Mouse (Mus musculus): ENCODE measurements around the gene Rplp0. TPM values are rescaled to one million over a fixed set of nuclear protein-coding genes. Genes with fewer than 3 reads are reported as not detected.
"Not testable (repeated sequence)": the region's sequence is repeated elsewhere in the genome, so short reads cannot be mapped to it uniquely, and the experiment has no call there.

The Rplp0 gene
- total RNA-seq, 1 experiment from 2014 or later, result 1,306 TPM

GRCm38 (mm10) chr5:115572679-115573535, 13.6 kb downstream of the Rplp0 start:
- no peak for ATAC-seq (replicated peaks; ENCODE audit: insufficient number of reproducible peaks, low FRiP score, low TSS enrichment, poor library complexity, severe bottlenecking)

DNA sequence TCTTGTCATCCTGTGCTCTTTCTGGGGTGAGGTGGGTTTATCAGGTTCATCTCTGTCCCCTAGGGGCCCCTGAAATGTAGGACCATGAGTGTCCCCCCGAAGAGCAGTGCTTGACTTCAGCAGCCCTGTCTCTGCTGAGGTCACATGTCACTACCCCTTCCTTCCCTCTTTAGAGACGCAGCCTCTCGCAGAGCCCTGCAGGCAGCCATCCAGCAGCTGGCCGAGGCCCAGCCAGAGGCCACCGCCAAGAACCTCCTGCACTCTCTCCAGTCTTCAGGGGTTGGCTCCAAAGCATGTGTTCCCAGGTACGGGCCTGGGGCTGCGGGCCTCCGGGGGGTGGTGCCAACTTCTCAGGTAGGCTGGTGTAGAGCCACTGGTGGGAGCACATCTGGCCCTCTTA, 15.7 kb downstream of the Rplp0 start:
- ATAC-seq (replicated peaks; ENCODE audit: insufficient number of reproducible peaks, low FRiP score, low TSS enrichment, poor library complexity, severe bottlenecking), result no peak

GRCm38 (mm10) chr5:115577686-115578085, 18.4 kb downstream of the Rplp0 start:
- ATAC-seq (replicated peaks; ENCODE audit: insufficient number of reproducible peaks, low FRiP score, low TSS enrichment, poor library complexity, severe bottlenecking), result not testable (repeated sequence)

DNA sequence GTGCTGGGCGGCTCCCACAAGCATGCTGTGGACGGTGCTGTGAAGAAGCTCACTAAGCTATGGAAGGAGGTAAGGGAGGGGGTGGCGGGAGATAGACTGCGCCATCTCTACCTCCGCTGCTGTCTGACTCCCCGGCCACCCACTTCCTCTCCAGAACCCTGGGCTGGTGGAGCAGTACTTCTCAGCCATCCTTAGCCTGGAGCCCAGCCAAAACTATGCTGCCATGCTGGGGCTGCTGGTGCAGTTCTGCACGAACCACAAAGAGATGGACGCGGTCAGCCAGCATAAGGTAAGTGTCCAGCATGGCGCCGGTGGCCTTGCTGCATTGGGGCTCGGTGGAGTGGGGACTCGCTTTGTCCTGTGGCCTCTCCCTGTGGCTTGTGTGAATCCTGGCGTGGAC, 19.7 kb downstream of the Rplp0 start:
- ATAC-seq (replicated peaks; ENCODE audit: insufficient number of reproducible peaks, low FRiP score, low TSS enrichment, poor library complexity, severe bottlenecking), result no peak

DNA sequence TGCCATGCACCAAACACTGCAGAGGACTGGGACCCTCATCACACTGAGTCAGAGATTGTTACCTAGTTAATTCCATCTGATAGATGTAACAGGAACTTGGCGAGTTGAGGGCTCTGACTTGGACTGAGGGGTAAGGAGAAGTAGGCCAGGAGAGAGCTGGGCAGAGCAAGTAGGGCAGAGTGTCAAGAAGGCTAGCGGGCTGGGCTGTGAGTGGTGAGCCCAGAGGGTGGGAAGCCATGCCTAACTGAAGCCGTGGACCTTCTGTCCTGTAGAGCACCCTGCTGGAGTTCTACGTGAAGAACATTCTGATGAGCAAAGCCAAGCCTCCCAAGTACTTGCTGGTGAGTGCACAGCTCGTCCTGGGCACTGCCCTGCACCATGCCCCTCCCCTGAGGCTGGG, 20.1 kb downstream of the Rplp0 start:
- ATAC-seq (replicated peaks; ENCODE audit: insufficient number of reproducible peaks, low FRiP score, low TSS enrichment, poor library complexity, severe bottlenecking), result no peak

DNA sequence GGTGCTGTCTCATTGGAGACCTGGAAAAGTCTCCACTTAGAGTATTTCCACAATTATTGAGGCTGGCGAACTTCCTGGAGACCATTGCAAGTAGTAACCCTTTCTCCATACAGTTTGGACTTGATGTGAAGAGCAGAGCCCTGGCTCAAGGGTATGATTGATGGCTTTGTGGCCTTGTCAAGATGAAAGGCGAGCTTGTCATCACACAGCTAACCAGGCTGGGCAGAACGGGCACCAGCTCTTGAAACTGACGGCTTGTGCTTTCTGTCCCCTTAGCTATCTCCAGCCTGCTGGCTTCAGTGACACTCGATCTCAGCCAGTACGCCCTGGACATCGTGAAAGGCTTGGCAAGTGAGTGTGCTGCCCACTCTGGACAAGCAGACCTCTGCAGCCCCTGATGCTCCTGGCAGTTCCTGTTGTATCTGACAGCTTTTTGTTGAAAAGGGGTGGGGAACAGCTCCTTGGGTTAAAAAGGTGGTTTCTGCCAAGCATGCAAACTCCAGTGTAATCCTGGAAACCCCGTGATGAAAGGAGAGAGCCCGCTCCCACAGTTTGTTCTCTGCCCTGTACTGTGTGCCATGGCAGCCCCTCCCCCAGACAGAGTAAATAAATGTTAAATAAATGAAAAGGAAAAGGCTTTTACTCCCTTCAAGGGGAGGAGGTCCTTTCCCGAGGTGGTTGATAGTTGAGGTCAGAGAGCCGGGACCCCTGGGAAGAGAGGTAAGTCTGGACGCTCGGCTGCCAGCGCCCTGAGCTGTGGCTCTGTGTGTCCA, 21.1 kb downstream of the Rplp0 start:
- no peak for ATAC-seq (replicated peaks; ENCODE audit: insufficient number of reproducible peaks, low FRiP score, low TSS enrichment, poor library complexity, severe bottlenecking)

DNA sequence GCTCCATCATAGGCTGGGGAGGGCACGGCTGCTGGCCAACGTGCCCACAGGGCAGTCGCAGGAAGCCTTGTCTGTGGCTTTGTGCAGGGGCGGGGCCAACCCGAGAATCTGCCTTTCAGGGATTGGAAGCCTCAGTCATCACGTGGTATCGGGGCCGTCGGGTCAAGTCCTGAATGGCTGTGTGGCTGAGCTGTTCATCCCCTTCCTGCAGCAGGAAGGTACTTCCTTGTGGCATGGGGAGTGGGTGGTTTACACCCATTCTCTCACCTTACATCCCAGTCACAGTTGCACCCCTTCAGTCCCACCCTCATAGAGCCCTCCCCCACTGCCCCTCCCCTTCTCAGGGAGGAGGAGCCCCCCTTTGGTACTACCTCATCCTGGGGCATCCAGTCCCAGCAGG, 22.4 kb downstream of the Rplp0 start:
- ATAC-seq (replicated peaks; ENCODE audit: insufficient number of reproducible peaks, low FRiP score, low TSS enrichment, poor library complexity, severe bottlenecking), result no peak

DNA sequence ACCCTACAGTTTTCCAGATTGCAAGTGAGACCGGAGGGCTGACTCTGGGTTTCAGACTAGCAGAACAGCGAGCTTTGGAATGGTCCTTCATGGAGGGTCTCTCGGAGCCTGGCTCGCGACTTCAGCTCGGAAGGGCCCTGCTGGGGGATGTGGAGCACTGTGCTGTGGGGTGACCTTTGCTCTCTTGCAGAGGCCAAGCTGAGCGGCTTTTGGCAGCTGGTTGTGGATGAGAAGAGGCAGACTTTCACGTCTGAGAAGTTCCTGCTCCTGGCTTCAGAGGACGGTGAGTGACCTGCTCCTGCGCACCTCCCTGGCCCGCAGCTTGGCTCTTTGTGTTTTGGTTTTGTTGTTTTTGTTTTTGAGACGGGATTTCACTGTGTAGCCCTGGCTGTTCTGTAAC, 26.3 kb downstream of the Rplp0 start:
- ATAC-seq (replicated peaks; ENCODE audit: insufficient number of reproducible peaks, low FRiP score, low TSS enrichment, poor library complexity, severe bottlenecking), result no peak

DNA sequence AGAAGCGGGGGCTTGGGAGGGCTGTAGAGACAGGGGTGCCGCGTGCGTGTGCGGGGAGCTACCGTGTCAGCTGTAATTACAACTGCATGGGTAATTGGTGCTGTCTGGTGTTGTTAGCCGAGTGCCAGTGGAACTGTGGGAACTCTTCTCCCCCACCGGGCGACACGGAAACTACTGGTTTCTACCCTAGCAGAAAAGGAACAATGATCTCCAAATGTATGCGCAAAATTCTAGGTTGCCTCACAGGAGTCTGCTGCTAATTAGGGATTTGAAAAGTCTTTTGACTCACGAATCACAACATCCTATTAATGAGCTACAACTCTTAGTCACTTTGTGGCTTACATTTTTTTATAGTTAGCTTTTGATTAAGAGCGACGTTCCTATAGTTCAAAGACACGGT, 26.9 kb downstream of the Rplp0 start:
- no peak for ATAC-seq (replicated peaks; ENCODE audit: insufficient number of reproducible peaks, low FRiP score, low TSS enrichment, poor library complexity, severe bottlenecking)

- ATAC-seq (replicated peaks; ENCODE audit: insufficient number of reproducible peaks, low FRiP score, low TSS enrichment, poor library complexity, severe bottlenecking), result no peak
Measured at GRCm38 (mm10) chr5:115586780-115587179, 27.5 kb downstream of the Rplp0 start.

GRCm38 (mm10) chr5:115591028-115591427, 31.8 kb downstream of the Rplp0 start:
- ATAC-seq (replicated peaks; ENCODE audit: insufficient number of reproducible peaks, low FRiP score, low TSS enrichment, poor library complexity, severe bottlenecking), result no peak

DNA sequence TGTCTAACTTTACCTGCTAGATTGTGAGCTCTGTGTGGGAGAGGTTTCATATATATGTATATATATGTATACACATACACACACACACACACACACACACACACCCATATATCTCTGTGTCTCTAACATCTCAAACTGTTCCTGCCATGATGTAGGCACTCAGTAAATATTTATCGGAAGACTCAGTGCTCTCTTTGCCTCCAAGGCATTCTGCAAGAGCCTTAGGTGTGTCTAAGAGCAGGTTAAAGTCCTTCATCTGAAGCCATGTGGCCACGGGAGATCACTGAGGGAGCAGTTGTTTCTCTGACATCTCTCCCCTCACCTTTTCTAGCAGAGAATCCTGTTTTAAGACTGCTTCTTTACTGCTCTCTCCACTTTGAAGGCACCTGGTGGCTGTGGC, 32.2 kb downstream of the Rplp0 start:
- ATAC-seq (replicated peaks; ENCODE audit: insufficient number of reproducible peaks, low FRiP score, low TSS enrichment, poor library complexity, severe bottlenecking), result no peak

GRCm38 (mm10) chr5:115603561-115603960, 44.3 kb downstream of the Rplp0 start:
- ATAC-seq (replicated peaks; ENCODE audit: insufficient number of reproducible peaks, low FRiP score, low TSS enrichment, poor library complexity, severe bottlenecking), result no peak

DNA sequence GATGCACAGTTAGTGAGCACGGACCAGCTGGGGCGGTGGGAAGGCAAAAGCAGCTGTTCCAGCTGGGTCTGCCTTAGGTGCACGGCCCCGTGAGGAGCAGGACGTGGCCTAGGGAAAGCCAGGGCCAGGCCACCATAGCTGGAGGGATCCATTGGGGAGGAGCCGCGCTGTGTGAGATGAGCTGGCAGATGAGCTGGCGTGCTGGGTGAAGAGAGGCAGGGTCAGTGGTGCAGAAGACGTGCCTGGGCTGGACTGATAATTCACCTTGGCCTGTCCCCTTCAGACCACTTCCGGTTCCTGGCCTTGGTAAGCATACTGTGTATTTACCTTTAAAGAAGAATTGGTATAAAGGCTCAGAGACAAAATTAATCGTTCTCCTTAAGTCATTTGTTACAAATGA, 52.3 kb downstream of the Rplp0 start:
- ATAC-seq (replicated peaks; ENCODE audit: insufficient number of reproducible peaks, low FRiP score, low TSS enrichment, poor library complexity, severe bottlenecking), result no peak

Other genes with a start within 250 kb of the Rplp0 start
- gene Srsf9, start 232.3 kb upstream of the Rplp0 start, total RNA-seq (2017), result 62.5 to 83.1 TPM (median 79.3 TPM) in 3 replicates
- 4.9 to 7.6 TPM (median 5.8 TPM) in 3 replicates for gene Gatc, start 218.3 kb upstream of the Rplp0 start, total RNA-seq (2017)
- gene Triap1, start 218.2 kb upstream of the Rplp0 start, total RNA-seq (2017), result 16.4 to 23.1 TPM (median 22.2 TPM) in 3 replicates
- 55.6 to 79.0 TPM (median 64.1 TPM) in 3 replicates for gene Cox6a1, start 210.5 kb upstream of the Rplp0 start, total RNA-seq (2017)
- gene Msi1, start 129.9 kb upstream of the Rplp0 start, total RNA-seq (2017), result not detected in 3 replicates
- gene Pla2g1b, start 93.2 kb upstream of the Rplp0 start, total RNA-seq (2017), result not detected in 3 replicates
- gene Sirt4, start 74.7 kb upstream of the Rplp0 start, total RNA-seq (2017), result 5.2 to 10.7 TPM (median 7.8 TPM) in 3 replicates
- 85.9 to 113 TPM (median 106 TPM) in 3 replicates for gene Pxn, start 52.8 kb upstream of the Rplp0 start, total RNA-seq (2017)
- 16.9 to 37.5 TPM (median 22.8 TPM) in 3 replicates for gene Gcn1l1, start 5.8 kb downstream of the Rplp0 start, total RNA-seq (2017)
- gene Rab35, start 72.4 kb downstream of the Rplp0 start, total RNA-seq (2017), result 44.1 to 51.4 TPM (median 46.2 TPM) in 3 replicates
- 6.0 to 10.2 TPM (median 9.6 TPM) in 3 replicates for gene Bicdl1, start 172.2 kb downstream of the Rplp0 start, total RNA-seq (2017)

All from monocyte, adult 5-6 weeks (primary cell).